Mouse (Mus musculus) heart, adult 2 months (tissue): ENCODE measurements around the gene Gm17349. TPM values are rescaled to one million over a fixed set of nuclear protein-coding genes. Genes with fewer than 3 reads are reported as not detected.
A peak's percentile ranks its signal among the peaks of the same experiment; 100 is the strongest.

Experiments used
- DNase-seq, 2 experiments: peaks; one replicate each; pipeline ENCODE4 v3.0.0; 2021
- H3K27ac ChIP-seq: fragments of 200-600 bp; 2 replicates; pipeline ENCODE4 v1.8.1; 2022
- H3K27me3 ChIP-seq: fragments of 200-500 bp; 2 replicates; pipeline ENCODE4 v1.6.1; 2012; ENCODE audit warnings: mild to moderate bottlenecking, low read length, inconsistent platforms, mixed read lengths; ENCODE audit not compliant: control insufficient read depth, insufficient read depth
- H3K36me3 ChIP-seq: fragments of 200-500 bp; 2 replicates; pipeline ENCODE4 v1.6.1; 2012; ENCODE audit warnings: low read length, inconsistent platforms; ENCODE audit not compliant: control insufficient read depth, insufficient read depth
- H3K4me1 ChIP-seq: fragments of 200-500 bp; 2 replicates; pipeline ENCODE4 v1.6.1; 2011; ENCODE audit warnings: low read length; ENCODE audit not compliant: control insufficient read depth, insufficient read depth
- H3K4me3 ChIP-seq: fragments of 200-600 bp; 2 replicates; pipeline ENCODE4 v1.8.1; 2022
- H3K79me2 ChIP-seq: fragments of 200-500 bp; replicated peaks from 2 replicates; pipeline ENCODE4 v1.6.1; 2012; ENCODE audit warnings: mild to moderate bottlenecking, inconsistent platforms, low read length, moderate library complexity, mixed read lengths; ENCODE audit not compliant: control insufficient read depth, insufficient read depth
- H3K9ac ChIP-seq: fragments of 200-500 bp; 2 replicates; pipeline ENCODE4 v1.6.1; 2012; ENCODE audit warnings: low read depth, mild to moderate bottlenecking, control low read depth, inconsistent platforms, low read length, mixed read lengths
- CTCF ChIP-seq: fragments of 200-600 bp; IDR thresholded peaks from 2 replicates; pipeline ENCODE4 v1.8.1; 2022; ENCODE audit warnings: antibody characterized with exemption, mild to moderate bottlenecking, moderate library complexity
- EP300 ChIP-seq: fragments of 200-500 bp; IDR thresholded peaks from 2 replicates; pipeline ENCODE4 v1.6.1; 2011; ENCODE audit warnings: low read depth, low read length, control low read depth; ENCODE audit not compliant: insufficient read depth
- POLR2A ChIP-seq: fragments of 200-500 bp; IDR thresholded peaks from 2 replicates; pipeline ENCODE4 v1.6.1; 2011; ENCODE audit warnings: mild to moderate bottlenecking, low read depth, low read length, control low read depth; ENCODE audit not compliant: insufficient read depth
- WGBS: fragments of 180-500 bp; shearing (Covaris S2); methylation state at CpG from one replicate; pipeline ENCODE4 v1.1.7; 2018; 5-methylcytosine and 5-hydroxymethylcytosine counted together
- intact Hi-C: fragments of 180-260 bp; cut with DNase I; formaldehyde crosslinking; loops from one replicate; pipeline ENCODE4 v1.15.1; 2025
- long read RNA-seq: library from polyadenylated mRNA; stranded (forward); transcript quantifications from one replicate; pipeline ENCODE4 v2.0.0, GENCODE M21; 2021
- polyA plus RNA-seq: library from polyadenylated mRNA; depleted of rRNA; stranded (reverse); fragments of >200 nt; gene quantifications from 2 replicates; pipeline ENCODE4 v1.2.3, GENCODE M21; 2012; rRNA removed
- total RNA-seq, 2 experiments: library from RNA; stranded (reverse); gene quantifications; 2 replicates each; pipeline ENCODE4 v1.2.3; 2021

The Gm17349 gene
- total RNA-seq (1 to 10 TPM; 3.7 to 4.1 TPM), polyA plus RNA-seq (not detected in 2 replicates)
- long read RNA-seq, result 0 reads

- 57% methylated on average over 11 of the region's 11 CpGs for WGBS
- Histone ChIP-seq H3K4me1 (peaks cover 4% of the 10 kb centered on the region), H3K27ac (peak within 1 kb of the TSS; percentile 99), H3K27me3 (no peaks in the 10 kb centered on the region), H3K79me2 (no peaks in the 10 kb centered on the region), H3K4me3 (peak within 1 kb of the TSS; percentile 36), H3K36me3 (peaks cover 5% of the 10 kb centered on the region), H3K9ac (peak within 1 kb of the TSS; percentile 51)
- TF ChIP-seq CTCF (peak; percentile 94), EP300 (no peak), POLR2A (no peak)
- intact Hi-C loops, result no loop called here
- DNase-seq, result peak; percentile 62 to 68
Measured at GRCm38 (mm10) chr15:99705440-99706048, at the start of gene Gm17349. Gene Gm17349, minus strand, starts transcription at chr15:99705490.

- no peak for DNase-seq
- Histone ChIP-seq H3K9ac (no peak overlapping the region), H3K79me2 (no peaks in the 10 kb centered on the region), H3K4me3 (no peak overlapping the region), H3K27me3 (no peaks in the 10 kb centered on the region), H3K36me3 (no peaks in the 10 kb centered on the region), H3K4me1 (no peaks in the 10 kb centered on the region; the same call in 1 of the 2 replicates), H3K27ac (no peak overlapping the region)
- WGBS, result 79% methylated on average over 3 of the region's 3 CpGs
- intact Hi-C loops, result no loop called here
- no peak for TF ChIP-seq POLR2A
- TF ChIP-seq EP300, result no peak
- TF ChIP-seq CTCF, result no peak
Measured at GRCm38 (mm10) chr15:99754204-99754603, 48.9 kb upstream of the Gm17349 start.

GRCm38 (mm10) chr15:99740229-99740628 lies 34.9 kb upstream of the Gm17349 start:
- intact Hi-C loops, result no loop called here
- H3K36me3 ChIP-seq, result no peaks in the 10 kb centered on the region
- no peak overlapping the region for H3K27ac ChIP-seq
- H3K9ac ChIP-seq, result no peak overlapping the region
- peak in 1 of 2 experiments; percentile 38 for DNase-seq
- TF ChIP-seq POLR2A (no peak), CTCF (no peak), EP300 (no peak)
- 74% methylated on average over 4 of the region's 4 CpGs for WGBS
- H3K4me3 ChIP-seq, result no peak overlapping the region
- H3K79me2 ChIP-seq, result no peaks in the 10 kb centered on the region
- H3K27me3 ChIP-seq, result no peaks in the 10 kb centered on the region
- H3K4me1 ChIP-seq, result no peaks in the 10 kb centered on the region

DNA sequence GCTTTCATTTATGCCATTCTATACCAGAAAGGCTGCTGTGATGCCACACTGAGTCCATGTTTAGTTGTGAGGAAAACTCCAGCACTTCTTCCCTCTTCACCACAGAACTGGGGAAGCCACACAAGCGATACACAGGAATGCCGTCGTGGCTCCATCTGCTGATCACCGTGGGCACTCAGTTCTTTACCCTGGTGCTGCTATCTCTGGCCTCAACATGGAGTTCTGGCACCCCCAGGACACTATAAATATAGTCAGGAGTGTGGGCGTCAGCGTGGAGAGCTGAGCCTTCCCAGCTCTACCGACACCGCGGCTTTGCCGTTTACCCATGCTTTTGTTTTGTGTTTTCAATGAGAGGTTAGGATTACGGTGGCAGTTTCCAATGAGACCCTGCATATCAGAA lies 31.4 kb upstream of the Gm17349 start:
- no peaks in the 10 kb centered on the region for H3K27me3 ChIP-seq

DNA sequence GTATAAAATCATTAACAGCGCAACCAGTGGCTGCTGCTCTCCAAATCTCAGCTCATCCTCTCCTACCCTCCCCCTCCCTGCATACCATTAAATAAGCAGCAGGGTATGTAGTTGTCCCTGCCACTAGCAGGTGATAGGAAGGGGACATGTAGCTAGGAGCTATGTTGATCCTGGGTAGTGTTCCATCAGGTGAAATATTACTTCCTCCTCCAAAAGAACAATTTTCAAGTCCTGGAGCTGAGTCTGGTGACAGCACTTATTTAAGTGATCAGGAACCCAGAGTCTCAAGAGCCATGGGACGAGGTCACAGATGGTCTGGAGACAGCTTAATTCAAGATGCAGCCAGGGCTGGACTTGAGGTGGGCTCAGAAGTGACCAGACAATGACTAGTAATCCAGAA lies 30.3 kb upstream of the Gm17349 start:
- no peak overlapping the region for H3K27ac ChIP-seq
- TF ChIP-seq EP300 (no peak), CTCF (no peak), POLR2A (no peak)
- no peaks in the 10 kb centered on the region for H3K4me1 ChIP-seq
- peak; percentile 100 for DNase-seq
- intact Hi-C loops, result no loop called here
- H3K36me3 ChIP-seq, result no peaks in the 10 kb centered on the region
- no peak overlapping the region for H3K4me3 ChIP-seq
- WGBS, result 94% methylated on average over 2 of the region's 2 CpGs
- H3K9ac ChIP-seq, result no peak overlapping the region
- H3K27me3 ChIP-seq, result no peaks in the 10 kb centered on the region
- no peaks in the 10 kb centered on the region for H3K79me2 ChIP-seq

More for the DNA sequence above, 31.4 kb upstream of the Gm17349 start:
- no peak for DNase-seq
- H3K27ac ChIP-seq, result no peak overlapping the region
- no peaks in the 10 kb centered on the region for H3K79me2 ChIP-seq
- 73% methylated on average over 11 of the region's 11 CpGs for WGBS
- H3K4me3 ChIP-seq, result no peak overlapping the region
- no peaks in the 10 kb centered on the region for H3K36me3 ChIP-seq
- TF ChIP-seq CTCF (no peak), EP300 (no peak), POLR2A (no peak)
- no peaks in the 10 kb centered on the region for H3K4me1 ChIP-seq
- intact Hi-C loops, result no loop called here
- no peak overlapping the region for H3K9ac ChIP-seq

DNA sequence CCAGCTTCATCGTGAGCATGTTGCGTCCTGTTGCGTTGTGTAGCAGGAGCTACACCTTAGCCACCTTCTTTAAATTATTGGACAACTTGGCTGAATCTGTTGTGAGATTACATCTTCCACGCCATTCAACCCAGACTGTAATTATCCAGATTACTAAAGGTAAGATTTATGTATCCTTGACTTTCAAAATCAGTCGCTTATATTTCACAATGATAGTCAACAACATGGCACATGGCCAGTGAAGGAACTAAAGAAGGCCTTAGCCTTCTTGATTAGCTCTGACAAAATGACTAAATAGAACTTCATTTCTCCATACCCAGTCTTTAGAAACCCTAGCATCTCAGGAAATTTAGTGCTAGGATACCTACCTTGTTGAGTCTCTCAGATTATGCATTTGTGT lies 27.9 kb upstream of the Gm17349 start:
- intact Hi-C loops, result no loop called here
- Histone ChIP-seq H3K27ac (no peak overlapping the region), H3K36me3 (no peaks in the 10 kb centered on the region), H3K9ac (no peak overlapping the region), H3K4me1 (no peaks in the 10 kb centered on the region), H3K27me3 (no peaks in the 10 kb centered on the region), H3K4me3 (no peak overlapping the region), H3K79me2 (no peaks in the 10 kb centered on the region)
- no peak for TF ChIP-seq CTCF
- TF ChIP-seq POLR2A, result no peak
- TF ChIP-seq EP300, result no peak
- DNase-seq, result no peak
- 99% methylated on average over 5 of the region's 5 CpGs for WGBS
